Mouse (Mus musculus): ENCODE measurements around the gene Pknox2.

Pknox2 gene

GRCm38 (mm10) chr9:37001935-37002535 lies 145.2 kb downstream of the Pknox2 start:
- no peak for DNase-seq (ENCODE audit: low read depth in 1 of 2, low spot score in 2 of 2)

GRCm38 (mm10) chr9:36999393-36999792 lies 147.8 kb downstream of the Pknox2 start:
- no peak for DNase-seq (ENCODE audit: low read depth in 1 of 2, low spot score in 2 of 2)

- DNase-seq (ENCODE audit: low read depth in 1 of 2, low spot score in 2 of 2), result no peak
Measured at GRCm38 (mm10) chr9:36990626-36991368, 156.4 kb downstream of the Pknox2 start.

GRCm38 (mm10) chr9:36989991-36990390 lies 157.2 kb downstream of the Pknox2 start:
- no peak for DNase-seq (ENCODE audit: low read depth in 1 of 2, low spot score in 2 of 2)

- no peak for DNase-seq (ENCODE audit: low read depth in 1 of 2, low spot score in 2 of 2)
Measured at GRCm38 (mm10) chr9:36985233-36985632, 162.0 kb downstream of the Pknox2 start.

- DNase-seq (ENCODE audit: low read depth in 1 of 2, low spot score in 2 of 2), result no peak
Measured at GRCm38 (mm10) chr9:36976596-36977362, 170.4 kb downstream of the Pknox2 start.

- no peak for DNase-seq (ENCODE audit: low read depth in 1 of 2, low spot score in 2 of 2)
Measured at GRCm38 (mm10) chr9:36973486-36974227, 173.6 kb downstream of the Pknox2 start.

GRCm38 (mm10) chr9:36972089-36972488 lies 175.1 kb downstream of the Pknox2 start:
- no peak for DNase-seq (ENCODE audit: low read depth in 1 of 2, low spot score in 2 of 2)

- no peak for DNase-seq (ENCODE audit: low read depth in 1 of 2, low spot score in 2 of 2)
Measured at GRCm38 (mm10) chr9:36971066-36971465, 176.1 kb downstream of the Pknox2 start.

GRCm38 (mm10) chr9:36970651-36971050 lies 176.6 kb downstream of the Pknox2 start:
- DNase-seq (ENCODE audit: low read depth in 1 of 2, low spot score in 2 of 2), result peak in 1 of 2 experiments; percentile 19

- no peak for DNase-seq (ENCODE audit: low read depth in 1 of 2, low spot score in 2 of 2)
Measured at GRCm38 (mm10) chr9:36969131-36969530, 178.1 kb downstream of the Pknox2 start.

GRCm38 (mm10) chr9:36968713-36969112 lies 178.5 kb downstream of the Pknox2 start:
- no peak for DNase-seq (ENCODE audit: low read depth in 1 of 2, low spot score in 2 of 2)

- no peak for DNase-seq (ENCODE audit: low read depth in 1 of 2, low spot score in 2 of 2)
Measured at GRCm38 (mm10) chr9:36968236-36968635, 179.0 kb downstream of the Pknox2 start.

GRCm38 (mm10) chr9:36965720-36966119 lies 181.5 kb downstream of the Pknox2 start:
- no peak for DNase-seq (ENCODE audit: low read depth in 1 of 2, low spot score in 2 of 2)

- DNase-seq (ENCODE audit: low read depth in 1 of 2, low spot score in 2 of 2), result no peak
Measured at GRCm38 (mm10) chr9:36964230-36964629, 183.0 kb downstream of the Pknox2 start.

- DNase-seq (ENCODE audit: low read depth in 1 of 2, low spot score in 2 of 2), result no peak
Measured at GRCm38 (mm10) chr9:36963512-36963911, 183.7 kb downstream of the Pknox2 start.

GRCm38 (mm10) chr9:36961874-36962273 lies 185.3 kb downstream of the Pknox2 start:
- no peak for DNase-seq (ENCODE audit: low read depth in 1 of 2, low spot score in 2 of 2)

- no peak for DNase-seq (ENCODE audit: low read depth in 1 of 2, low spot score in 2 of 2)
Measured at GRCm38 (mm10) chr9:36961153-36961552, 186.1 kb downstream of the Pknox2 start.

- DNase-seq (ENCODE audit: low read depth in 1 of 2, low spot score in 2 of 2), result no peak
Measured at GRCm38 (mm10) chr9:36951133-36951484, 196.1 kb downstream of the Pknox2 start.

GRCm38 (mm10) chr9:36950271-36951132 lies 196.7 kb downstream of the Pknox2 start:
- DNase-seq (ENCODE audit: low read depth in 1 of 2, low spot score in 2 of 2), result no peak
